Mouse (Mus musculus) layer of hippocampus, adult 9-11 months (tissue): ENCODE data around the gene Plpp6.
A peak's percentile ranks its signal among the peaks of the same experiment; 100 is the strongest.

Experiments used
- DNase-seq: peaks from one replicate; pipeline ENCODE4 v3.0.0; 2022

Plpp6 gene

DNA sequence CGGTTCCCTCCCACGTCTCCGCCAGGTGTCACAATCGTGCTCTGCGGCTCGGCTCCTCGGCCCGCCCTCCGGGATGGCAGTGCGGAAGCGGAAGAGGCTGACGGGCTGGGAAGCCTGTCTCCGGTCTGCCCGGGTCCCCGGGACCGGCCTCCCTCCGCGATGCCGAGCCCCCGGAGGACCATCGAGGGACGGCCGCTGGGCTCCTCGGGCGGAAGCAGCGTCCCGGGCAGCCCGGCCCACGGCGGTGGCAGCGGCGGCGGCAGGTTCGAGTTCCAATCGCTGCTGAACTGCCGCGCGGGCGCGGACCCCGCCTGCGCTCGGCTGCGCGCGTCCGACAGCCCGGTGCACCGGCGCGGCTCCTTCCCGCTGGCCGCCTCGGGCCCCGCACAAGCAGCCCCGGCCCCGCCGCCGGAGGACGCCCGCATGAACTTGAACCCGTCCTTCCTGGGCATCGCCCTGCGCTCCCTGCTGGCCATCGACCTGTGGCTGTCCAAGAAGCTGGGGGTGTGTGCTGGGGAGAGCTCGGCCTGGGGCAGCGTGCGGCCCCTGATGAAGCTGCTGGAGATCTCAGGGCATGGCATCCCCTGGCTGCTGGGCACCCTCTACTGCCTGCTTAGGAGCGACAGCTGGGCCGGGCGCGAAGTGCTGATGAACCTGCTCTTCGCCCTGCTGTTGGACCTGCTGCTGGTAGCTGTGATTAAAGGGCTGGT lies at the start of gene Plpp6:
Gene Plpp6, plus strand, starts transcription at position 112 of the 710 bp plus-strand sequence.
- DNase-seq, result peak; percentile 75

GRCm38 (mm10) chr19:28914598-28914997 lies 49.2 kb upstream of the Plpp6 start:
- DNase-seq, result no peak

DNA sequence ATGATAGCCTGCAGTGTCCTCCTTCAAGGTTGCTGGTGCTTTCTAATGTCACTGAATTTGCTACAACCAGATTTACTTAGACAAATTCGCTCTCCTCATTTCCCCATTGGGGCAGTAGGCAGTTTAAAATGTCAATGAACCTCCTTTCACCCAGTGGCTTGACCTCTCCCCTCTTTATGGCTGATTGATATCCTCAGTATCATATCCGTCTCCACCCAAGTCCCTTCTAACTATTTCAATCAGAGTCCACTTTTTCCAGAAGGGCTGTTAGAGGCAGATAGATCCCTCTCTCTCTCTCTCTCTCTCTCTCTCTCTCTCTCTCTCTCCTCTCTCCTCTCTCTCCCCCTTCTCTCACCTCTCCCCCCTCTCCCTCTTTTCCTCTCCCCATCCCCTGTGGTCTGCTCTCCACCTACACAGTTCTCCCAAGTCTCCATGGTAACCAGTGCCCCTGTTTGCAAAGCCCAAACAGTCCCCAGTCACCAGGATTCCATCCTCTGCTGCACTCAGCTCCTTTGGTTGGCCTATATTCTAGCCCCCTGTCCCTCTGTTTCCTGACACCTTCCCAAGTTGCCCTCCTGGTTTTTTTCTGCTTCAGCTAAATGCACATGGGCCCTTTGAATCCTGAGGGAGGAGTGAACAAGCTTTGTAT lies 48.0 kb upstream of the Plpp6 start:
- no peak for DNase-seq

DNA sequence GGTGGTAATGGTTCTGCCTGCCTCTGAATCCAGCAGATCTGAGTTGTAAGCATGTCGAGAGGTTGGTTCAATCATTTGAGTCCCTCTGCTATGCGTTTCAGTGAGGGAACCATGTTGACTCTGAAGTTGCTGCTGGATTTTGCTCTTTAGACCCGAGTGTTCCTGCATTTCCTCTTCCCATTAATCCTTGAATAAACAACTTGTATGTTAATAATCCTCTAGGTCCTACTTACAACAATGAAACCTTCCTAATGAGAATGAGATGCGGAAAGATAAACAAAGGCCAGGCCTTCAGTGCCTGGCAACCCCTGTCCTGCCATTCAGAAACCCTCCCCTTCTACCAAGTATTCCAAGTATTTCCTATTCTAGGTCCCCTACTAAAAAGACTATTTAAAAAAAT lies 47.3 kb upstream of the Plpp6 start:
- DNase-seq, result no peak

DNA sequence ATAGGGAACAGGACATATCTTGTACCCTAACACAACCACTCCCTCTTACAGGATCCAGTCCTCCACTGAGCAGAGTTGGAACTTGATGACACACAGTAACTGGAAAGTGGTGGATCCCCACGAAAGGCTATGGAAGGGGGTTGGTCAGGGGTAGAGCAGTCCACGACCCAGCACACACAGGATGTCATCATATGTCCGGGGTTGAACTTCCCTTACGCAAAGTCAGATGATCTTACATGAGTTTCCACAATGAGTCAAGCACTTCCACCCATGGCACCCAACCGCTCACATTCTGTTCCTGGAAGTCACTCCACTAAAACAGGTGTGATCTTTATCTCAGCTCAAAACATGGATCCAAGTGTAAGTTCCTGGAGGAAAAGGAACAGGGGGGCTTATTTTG lies 45.9 kb upstream of the Plpp6 start:
- DNase-seq, result no peak

- no peak for DNase-seq
Measured at GRCm38 (mm10) chr19:28926366-28926765, 37.4 kb upstream of the Plpp6 start.

DNA sequence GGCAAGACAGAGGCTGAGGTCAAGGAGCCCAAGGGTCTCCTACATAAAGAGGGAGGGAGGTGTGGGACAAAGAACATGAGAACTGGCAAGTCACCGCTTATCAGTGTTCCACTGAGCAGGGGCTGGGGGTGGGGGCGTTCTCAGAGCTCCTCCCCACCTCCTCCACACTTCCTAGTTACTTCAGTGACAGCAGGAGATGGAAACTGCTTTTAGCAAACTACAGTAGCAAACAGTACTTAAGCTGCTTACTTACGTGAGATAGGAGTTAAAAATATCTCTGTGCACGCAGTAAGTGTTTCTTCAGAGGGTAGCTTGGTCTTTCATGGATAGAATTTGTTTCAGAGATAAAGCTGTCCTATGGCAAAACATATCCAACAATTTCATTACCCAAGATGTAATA lies 36.4 kb upstream of the Plpp6 start:
- peak; percentile 16 for DNase-seq

GRCm38 (mm10) chr19:28929034-28929433 lies 34.7 kb upstream of the Plpp6 start:
- DNase-seq, result no peak

DNA sequence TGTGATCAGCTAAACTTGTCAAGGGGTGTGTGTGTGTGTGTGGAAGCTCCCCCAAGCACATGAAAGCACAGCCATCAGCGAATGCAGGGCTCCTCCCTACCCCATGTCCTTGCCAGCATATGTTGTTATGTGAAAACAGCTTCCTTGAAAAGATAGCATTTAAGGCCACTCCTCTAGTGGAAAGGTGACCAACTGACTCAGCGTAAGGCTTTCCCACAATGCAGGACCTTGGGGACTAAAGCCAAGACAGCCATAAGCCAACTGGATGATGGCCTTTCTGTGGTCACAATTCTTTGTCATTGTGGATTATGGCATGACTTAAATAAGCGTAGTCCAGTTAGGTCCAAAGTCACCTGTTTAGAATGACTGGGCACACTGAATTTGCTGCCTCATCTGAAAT lies 28.9 kb upstream of the Plpp6 start:
- DNase-seq, result no peak

DNA sequence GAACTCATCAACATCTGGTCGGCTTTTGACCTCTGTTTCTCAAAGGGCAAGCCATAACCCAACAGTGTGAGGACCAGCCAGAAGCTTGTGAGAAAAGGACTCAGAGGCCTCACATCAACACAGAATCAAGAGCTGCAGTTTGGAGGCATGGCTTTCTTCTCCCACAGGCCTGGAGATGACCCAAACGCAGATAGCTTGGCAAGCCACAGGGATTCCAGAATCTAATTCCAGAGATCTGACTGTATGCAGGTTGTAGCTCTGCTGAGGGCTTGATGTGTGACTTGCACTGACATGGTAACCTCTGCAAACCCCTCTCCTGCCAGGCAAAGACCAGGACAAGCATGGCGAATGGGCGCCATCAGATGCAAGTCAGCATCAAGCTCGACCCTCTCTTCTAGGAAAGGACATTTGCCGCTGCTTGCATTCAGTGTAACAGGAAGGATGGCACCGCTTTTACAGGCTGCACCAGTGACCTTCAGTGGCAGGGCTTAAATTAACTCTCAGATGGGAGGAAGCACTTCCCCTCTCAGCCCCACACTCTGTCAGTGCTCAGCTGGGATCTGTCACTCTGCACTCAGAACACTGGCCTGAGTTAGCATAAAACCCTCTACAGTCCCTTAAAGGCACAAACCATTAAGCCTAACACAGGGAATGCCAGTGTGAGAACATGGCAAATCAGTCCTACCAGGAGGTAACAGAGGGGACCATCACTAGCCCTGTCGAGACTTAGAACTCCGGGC lies 23.4 kb upstream of the Plpp6 start:
- DNase-seq, result no peak

DNA sequence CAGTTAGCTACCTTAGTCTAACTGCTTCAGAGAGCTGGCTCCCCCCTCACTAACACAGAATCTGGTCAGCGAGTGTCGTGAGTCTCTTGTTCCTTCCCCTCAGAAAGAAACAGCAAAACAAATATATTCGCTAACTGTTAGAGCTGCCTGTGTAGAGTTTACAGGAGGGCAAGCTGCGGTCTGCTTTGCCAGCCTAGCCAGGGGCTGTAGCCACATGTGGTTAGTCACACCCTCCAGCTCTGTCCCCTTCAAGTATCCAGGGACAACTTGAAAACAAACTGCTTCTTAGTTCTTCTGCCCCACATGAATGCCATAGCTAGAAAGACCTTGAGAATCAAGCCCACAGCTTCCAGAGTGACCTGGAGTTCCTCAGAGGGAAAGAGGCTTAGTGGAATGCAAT lies 22.5 kb upstream of the Plpp6 start:
- no peak for DNase-seq

DNA sequence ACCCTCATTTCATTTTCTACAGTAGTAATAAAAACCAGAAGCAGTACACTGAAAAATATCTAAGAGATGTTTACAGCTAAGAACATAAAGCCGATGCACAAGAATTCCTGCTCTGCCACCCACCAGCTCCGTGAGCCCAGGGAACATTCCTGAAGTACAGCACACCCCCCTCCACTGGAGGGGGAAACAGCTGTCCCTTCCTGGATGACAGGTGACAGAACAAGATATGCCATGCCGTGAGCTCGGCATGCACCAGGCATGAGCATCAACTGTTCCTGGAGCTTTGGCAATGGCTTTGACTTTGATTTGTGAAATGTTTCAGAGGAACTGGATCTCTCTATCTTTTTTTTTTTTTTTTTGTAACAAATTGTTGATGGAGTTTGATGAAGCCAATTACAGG lies 17.0 kb upstream of the Plpp6 start:
- peak; percentile 24 for DNase-seq

DNA sequence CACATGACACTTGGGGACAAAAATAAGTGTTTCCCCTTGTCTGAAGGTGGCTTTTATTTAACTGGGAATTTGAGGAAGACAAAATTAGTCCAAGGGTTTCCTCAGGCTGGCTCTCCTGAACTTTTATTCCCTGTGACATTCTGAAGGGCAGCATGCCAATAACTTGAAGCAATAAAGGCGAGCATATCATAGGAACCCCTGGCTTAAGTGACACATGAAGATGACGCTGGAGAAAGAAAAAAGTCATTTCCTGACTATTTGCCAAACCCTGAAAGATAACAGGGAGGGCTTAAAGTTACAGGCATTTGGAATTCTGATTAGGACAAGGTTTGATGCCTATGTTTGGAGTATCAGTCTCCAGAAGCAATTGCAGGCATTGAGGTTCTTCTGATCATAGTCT lies 16.4 kb upstream of the Plpp6 start:
- DNase-seq, result no peak

GRCm38 (mm10) chr19:28951251-28951650 lies 12.5 kb upstream of the Plpp6 start:
- no peak for DNase-seq

- peak; percentile 43 for DNase-seq
Measured at GRCm38 (mm10) chr19:28963113-28963512, 640 bp upstream of the Plpp6 start.

DNA sequence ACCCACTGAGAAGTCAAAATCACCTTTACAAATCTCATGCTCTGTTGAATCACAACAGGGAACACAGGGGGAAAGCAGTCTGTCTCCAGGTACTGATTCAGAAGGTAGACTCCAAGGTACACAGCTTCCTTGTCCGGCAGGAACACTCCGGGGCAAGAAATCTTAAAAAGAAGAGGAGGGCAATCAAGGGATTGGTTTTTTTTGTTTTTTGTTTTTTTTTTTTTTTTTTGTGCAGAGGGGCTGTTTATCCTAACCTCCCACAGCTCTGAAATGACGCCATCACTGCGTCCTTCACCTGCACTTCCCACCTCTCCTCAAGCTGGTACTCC lies 276 bp upstream of the Plpp6 start:
- no peak for DNase-seq

GRCm38 (mm10) chr19:28964552-28964903 lies 775 bp downstream of the Plpp6 start:
- no peak for DNase-seq

DNA sequence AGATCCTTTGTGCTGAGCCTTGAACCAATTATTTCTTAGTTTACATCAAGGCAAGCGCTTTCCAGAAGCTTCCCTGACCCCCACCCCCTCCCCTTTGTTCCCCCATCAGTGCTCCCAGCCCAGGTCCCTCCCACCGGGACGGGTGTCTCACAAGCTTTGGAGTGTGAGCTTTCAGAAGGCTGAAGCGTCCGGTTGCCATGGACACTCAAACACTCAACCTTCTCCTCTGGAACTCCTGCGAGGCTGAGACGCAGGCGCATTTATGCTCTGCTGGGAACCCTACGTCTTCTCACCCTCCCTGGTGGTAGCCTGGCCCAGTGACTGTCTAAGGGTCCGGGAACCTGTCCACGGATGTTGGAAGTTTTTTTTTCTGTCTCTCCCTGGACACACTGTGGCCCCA lies 3.9 kb downstream of the Plpp6 start, which contains the start of gene 4430402I18Rik:
Gene 4430402I18Rik, minus strand, starts transcription at position 149 of the 400 bp plus-strand sequence.
- DNase-seq, result no peak

- DNase-seq, result no peak
Measured at GRCm38 (mm10) chr19:28968178-28968577, 4.4 kb downstream of the Plpp6 start.

GRCm38 (mm10) chr19:28969231-28969630 lies 5.5 kb downstream of the Plpp6 start:
- no peak for DNase-seq

DNA sequence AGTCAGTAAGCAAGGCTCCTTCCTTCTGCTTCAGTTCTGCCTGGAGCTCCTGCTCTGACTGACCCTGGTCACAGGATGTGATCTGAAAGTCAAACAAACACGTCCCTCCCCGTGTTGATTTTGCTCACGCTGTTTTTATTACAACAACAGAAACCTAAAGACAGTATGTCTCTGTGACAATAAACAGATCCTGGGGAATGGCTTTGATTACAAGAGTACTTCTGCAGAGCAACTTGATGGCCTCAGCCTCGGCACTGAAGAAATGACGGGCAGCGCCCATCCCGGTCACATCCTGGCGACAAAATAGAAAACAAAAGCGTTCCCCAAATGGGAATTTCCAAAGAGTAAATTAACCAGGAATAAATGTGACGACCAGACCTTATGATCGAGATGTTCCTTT lies 6.5 kb downstream of the Plpp6 start:
- no peak for DNase-seq

DNA sequence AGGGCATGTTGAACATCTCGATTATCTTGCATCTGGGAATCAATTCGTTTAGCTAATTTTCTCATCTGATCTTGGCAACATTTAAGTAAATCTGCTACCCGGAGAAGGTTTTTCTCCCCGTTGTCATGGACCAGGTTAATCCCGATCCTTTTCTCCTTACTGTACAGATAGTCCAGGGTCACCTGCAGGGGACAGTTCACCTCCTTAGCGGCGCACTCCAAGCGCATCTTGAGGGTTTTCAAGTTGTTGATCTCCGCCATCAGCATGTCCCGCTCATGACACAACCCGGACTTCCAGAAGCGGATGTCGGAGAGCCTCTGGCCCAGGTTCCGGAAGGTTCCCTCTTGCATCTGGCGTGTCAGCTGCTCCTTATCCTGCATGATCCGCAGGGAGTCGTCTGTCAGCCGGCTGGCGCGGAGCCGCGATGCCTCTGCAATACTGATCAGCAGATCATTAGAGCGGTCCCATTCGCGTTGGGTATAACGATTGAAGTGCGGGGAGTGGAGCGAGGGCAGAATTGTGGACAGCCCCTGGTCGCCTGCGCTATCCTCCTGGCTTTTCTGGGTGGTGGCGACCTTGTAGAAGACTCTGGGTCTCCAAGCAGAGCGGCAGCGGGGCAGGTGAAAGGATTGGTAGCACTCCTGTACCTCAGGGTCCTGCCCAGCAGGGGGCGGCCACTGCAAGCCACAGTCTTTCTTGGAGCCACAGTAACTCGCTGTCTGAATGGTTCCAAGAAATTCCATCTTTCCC lies 11.3 kb downstream of the Plpp6 start:
- DNase-seq, result peak; percentile 68

DNA sequence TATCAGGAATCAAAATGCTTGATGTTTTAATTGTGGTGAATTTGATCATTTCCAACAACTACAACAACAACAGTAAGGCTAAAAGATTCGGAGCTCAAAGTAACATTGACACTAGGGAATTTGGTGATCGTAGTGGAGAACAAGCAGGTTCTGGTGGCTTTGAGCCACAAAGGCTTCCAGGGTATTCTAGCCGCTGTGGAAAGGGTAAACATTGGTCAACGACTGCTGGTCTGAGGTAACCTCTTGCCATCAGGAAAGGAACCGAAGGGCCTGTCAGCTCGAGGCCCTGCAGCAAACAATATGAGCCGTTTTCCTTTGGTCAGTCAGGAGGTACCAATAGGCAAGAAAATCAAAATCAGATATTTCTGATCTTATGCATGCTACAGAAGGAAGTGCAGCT lies 18.9 kb downstream of the Plpp6 start:
- no peak for DNase-seq

DNA sequence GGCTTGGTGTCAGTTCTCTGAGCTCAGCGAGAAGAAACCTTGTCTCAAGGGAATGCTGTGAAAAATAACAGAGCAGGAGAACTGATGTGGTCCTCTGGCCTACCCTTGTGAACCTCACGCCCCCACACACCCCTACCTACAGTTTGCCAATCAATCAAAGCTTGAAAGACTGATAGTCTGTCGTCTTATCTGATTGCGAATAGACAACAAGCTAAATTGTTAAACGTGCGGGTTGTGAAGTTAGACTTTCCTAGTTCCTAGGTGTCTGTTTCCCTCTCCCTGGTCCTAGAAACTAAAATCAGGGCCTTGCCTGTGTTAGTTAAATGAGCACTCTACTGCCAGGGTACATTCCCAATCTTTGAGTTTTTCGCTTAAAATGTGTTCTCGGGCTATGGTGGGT lies 25.8 kb downstream of the Plpp6 start:
- DNase-seq, result no peak
